Mouse (Mus musculus) CD4-positive, CD25-positive, alpha-beta regulatory T cell, adult 2 months (primary cell): Measurements from ENCODE around the gene Mrps30.
"Not testable (repeated sequence)": the region's sequence is repeated elsewhere in the genome, so short reads cannot be mapped to it uniquely, and the experiment has no call there.

Experiments used
- DNase-seq: peaks from one replicate; pipeline ENCODE4 v3.0.0-alpha.2; 2012; ENCODE audit warnings: low read depth, low spot score

The Mrps30 gene

DNA sequence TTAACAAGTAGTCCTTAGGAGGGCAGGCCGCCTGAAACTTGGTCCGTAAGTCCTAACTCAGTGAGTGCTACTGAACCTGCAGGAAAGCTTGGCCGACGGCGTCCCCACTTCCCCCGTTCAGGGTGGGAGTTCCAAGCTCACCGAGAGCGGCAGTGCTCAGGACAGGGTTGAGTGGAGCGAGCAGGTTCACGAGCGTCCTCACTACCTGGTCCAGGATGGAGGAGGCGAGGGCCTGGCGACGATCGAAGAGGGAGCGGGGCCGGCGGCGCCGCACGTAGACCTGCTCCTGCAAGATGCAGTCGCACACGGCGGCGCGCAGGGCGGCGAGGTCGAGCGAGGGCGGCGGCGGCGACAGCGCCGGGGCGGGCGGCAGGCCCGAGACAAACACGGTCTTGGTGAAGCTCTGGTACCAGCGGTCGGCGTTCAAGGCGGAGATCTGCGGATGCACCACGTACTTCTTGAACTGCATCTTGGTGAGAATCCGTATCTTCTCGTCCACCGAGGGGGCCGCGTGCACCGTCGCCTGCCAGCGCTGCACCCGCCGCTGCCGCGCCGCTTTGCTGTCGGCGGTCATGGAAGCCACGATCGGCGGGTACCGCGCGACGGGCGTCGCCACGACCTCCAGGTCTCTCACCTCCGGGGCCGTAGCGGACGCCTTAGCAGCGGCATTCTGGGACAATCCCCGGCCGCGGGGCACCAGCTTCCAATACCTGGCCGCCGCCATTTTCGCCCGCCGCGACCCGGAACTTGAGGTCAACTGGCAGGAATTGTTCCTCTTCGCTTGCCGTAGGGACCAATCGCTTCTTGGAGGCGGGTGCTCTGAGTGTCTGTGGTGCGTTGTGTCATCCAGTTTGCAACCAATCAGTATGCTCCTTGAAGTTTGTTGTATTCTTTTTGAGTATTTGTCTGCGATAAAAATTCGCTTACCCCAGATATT, at the start of gene Mrps30, which contains the start of gene B430218F22Rik:
Gene Mrps30 (minus strand): TSS at position 742 of the 937 bp plus-strand sequence.
Gene B430218F22Rik (plus strand): TSS at position 120 of the 937 bp plus-strand sequence.
- DNase-seq = peak; percentile 98

DNA sequence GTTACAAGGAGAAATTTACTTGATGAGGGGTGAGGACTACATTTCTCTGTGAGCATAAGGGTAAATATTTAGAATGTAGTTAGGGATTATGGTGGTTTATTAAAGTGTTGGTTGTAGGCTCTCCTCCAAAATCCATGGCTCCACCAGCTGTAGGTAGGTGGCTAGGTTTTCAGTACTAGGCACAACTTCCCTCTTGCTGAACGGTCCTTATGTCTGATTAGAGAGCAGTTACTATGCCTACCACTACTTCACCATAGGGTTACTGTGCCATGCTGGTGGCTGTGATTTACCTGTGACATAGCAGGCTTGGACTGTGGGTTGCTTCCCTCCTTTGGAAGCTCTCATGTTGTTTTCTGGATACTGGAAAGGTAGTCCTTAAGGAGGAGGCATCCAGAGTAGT, 33.8 kb upstream of the Mrps30 start:
- DNase-seq = no peak

DNA sequence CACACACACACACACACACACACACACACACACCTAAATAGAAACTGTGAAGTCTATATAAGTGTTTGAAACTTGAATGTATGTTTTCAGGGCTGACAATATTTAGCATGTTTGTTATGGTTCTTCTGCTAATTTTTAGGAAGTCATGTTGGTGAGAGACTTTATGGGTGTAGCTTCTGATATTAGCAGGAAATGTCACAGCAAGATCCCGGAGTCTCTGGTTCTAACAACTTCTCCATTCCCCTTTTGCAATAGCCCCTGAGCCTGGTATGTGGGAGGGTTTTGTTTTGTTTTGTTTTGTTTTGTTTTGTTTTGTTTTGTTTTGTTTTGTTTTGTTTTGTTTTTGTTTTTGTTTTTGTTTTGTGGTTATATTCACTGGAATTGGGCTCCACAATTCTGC, 33.4 kb upstream of the Mrps30 start:
- DNase-seq = no peak

- no peak for DNase-seq
These were observed 31.1 kb upstream of the Mrps30 start for GRCm38 (mm10) chr13:118418163-118418562.

GRCm38 (mm10) chr13:118411297-118411992, 24.4 kb upstream of the Mrps30 start:
- DNase-seq = no peak

GRCm38 (mm10) chr13:118403544-118403943, 16.5 kb upstream of the Mrps30 start:
- DNase-seq = peak; percentile 39

- no peak for DNase-seq
These were observed 13.3 kb upstream of the Mrps30 start for GRCm38 (mm10) chr13:118400340-118400739.

GRCm38 (mm10) chr13:118395803-118396202, 8.8 kb upstream of the Mrps30 start:
- no peak for DNase-seq

GRCm38 (mm10) chr13:118387448-118387801, 373 bp upstream of the Mrps30 start:
- not testable (repeated sequence) for DNase-seq

DNA sequence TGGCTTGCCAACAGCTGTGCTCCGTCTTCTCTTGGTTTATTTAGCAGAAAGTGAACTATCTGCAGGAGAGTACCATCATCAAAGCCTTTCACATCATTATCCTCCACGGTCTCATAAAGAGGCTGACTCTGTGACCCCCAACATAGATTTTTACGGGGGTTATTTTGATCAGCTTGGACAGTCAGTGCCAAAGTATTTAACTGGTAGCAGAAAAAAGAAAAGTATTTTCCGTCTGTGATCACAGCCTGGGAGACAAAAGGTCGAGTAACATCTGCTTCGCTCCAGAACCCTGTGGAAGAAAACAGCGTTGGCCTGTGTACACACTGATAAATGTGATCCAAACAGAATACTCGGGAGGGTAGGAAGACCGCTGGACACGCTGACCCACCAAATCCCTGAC, 6.7 kb downstream of the Mrps30 start:
- no peak for DNase-seq

- peak; percentile 74 for DNase-seq
These were observed 7.9 kb downstream of the Mrps30 start for GRCm38 (mm10) chr13:118379155-118379554.

- no peak for DNase-seq
These were observed 14.2 kb downstream of the Mrps30 start for GRCm38 (mm10) chr13:118372871-118373270.

DNA sequence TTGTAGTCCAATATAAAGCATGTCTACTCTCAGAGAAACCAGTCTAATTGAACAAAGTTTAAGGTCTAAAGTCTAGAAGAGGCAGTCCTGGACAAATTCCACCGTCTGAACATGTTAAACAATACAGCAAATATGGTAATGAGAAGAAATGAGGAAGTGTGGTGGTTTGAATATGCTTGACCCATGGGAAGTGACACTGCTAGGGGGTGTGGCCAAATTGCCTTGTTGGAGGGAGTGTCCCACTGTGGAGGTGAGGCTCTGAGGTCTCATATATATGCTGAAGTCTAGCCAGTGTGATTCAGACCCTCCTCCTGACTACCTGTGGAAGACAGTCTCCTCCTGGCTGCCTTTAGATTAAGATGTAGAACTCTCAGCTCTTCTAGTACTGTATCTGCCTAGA, 21.3 kb downstream of the Mrps30 start:
- DNase-seq = no peak

DNA sequence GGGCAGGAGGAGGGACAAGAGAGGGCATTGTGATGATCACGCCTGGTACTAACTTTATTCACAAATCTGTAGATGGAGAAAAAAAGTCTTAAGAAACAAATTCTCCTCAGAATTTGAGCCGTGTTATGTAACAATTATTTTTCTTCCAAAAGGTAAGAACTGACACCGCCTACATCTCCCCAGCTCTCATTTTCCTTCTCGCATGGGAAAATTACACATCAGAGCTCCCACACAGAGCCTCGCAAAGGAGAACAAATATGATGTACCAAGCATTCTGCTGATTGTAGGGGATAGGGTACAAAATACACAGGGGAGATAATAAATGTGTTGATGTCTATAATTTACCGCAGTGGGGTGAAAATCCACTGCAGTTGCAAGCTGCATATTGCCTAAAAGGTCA, 23.7 kb downstream of the Mrps30 start:
- no peak for DNase-seq

GRCm38 (mm10) chr13:118350870-118351269, 36.2 kb downstream of the Mrps30 start:
- no peak for DNase-seq

- DNase-seq = peak; percentile 42
These were observed 36.8 kb downstream of the Mrps30 start for GRCm38 (mm10) chr13:118350257-118350656.
